8 mouse cellular contexts compared by ENCODE assay signal in genomic region chr8:123185566-123186409, GRCm38 (mm10). TPM values are rescaled to one million over a fixed set of nuclear protein-coding genes. Genes with fewer than 3 reads are reported as not detected.
DNase-seq lines count a peak whose midpoint lies in the region; ATAC-seq and TF ChIP-seq lines count a peak whose summit lies in the region.

Dpep1 (plus strand) TSS chr8:123186242.

- no peak within 1 kb of the TSS for H3K4me2 ChIP-seq in hindbrain, embryonic 13.5 days

- H3K9me3 ChIP-seq in hindbrain, embryonic 13.5 days: no peaks in the 10 kb centered on the region

- H3K36me3 ChIP-seq in hindbrain, embryonic 13.5 days: no peaks in the 10 kb centered on the region

- 75% methylated on average over 19 of the region's 19 CpGs for WGBS in bone marrow, adult 2 months
- 47% methylated on average over 19 of the region's 19 CpGs for WGBS in hindbrain, embryonic 13.5 days

- intact Hi-C loops in gastrocnemius, postnatal 36 days (cut with DNase I): loop anchor here (5.0 to 10.0 kb wide), 2 partner anchors 38 to 291 kb away; no protein-coding TSS in a partner anchor

- TF ChIP-seq CTCF in bone marrow, adult 2 months (IDR thresholded peaks at IDR 0.05; ENCODE audit: control insufficient read depth, insufficient read depth, low read length): no peak

- ATAC-seq in hindbrain, embryonic 13.5 days (ENCODE audit: low FRiP score): no peak

- no peak within 1 kb of the TSS for H3K9ac ChIP-seq in hindbrain, embryonic 13.5 days

- peaks cover 1% of the 10 kb centered on the region; the same call in 1 of the 2 replicates for H3K4me1 ChIP-seq in bone marrow, adult 2 months (ENCODE audit: control insufficient read depth, insufficient read depth, low read length)
- no peaks in the 10 kb centered on the region; the same call in 1 of the 2 replicates for H3K4me1 ChIP-seq in hindbrain, embryonic 13.5 days (replicated peaks)

- no peaks in the 10 kb centered on the region for H3K27me3 ChIP-seq in hindbrain, embryonic 13.5 days

- no peak for TF ChIP-seq POLR2A in bone marrow, adult 2 months (IDR thresholded peaks at IDR 0.05; ENCODE audit: borderline replicate concordance, control insufficient read depth, low read depth, low read length)

- H3K27ac ChIP-seq in bone marrow, adult 2 months (ENCODE audit: control insufficient read depth, insufficient read depth, low read depth, low read length, poor library complexity): no peak within 1 kb of the TSS
- no peak within 1 kb of the TSS for H3K27ac ChIP-seq in hindbrain, embryonic 13.5 days

- peak; percentile 47 to 66 for DNase-seq in gastrocnemius, postnatal 36 days
- peak; percentile 62 to 66 for DNase-seq in kidney, adult 8-10 months
- DNase-seq in lung, postnatal 4 days: peak; percentile 44 to 81
- no peak for DNase-seq in right cerebral cortex, postnatal 10 days (ENCODE audit: low spot score in 2 of 2)
- DNase-seq in left cerebral cortex, adult 18-20 months (ENCODE audit: low spot score in 2 of 2): no peak
- no peak for DNase-seq in layer of hippocampus, adult 18-20 months (ENCODE audit: low spot score in 2 of 2)

- no peak within 1 kb of the TSS for H3K4me3 ChIP-seq in bone marrow, adult 2 months (replicated peaks; ENCODE audit: control insufficient read depth, low read depth, low read length)
- no peak within 1 kb of the TSS for H3K4me3 ChIP-seq in hindbrain, embryonic 13.5 days

RNA-seq across cellular contexts. Expression of gene Dpep1, which starts in this region (rescaled TPM):
- 9.7 and 14.2 TPM in 2 replicates for polyA plus RNA-seq in bone marrow, adult 2 months (2011; ENCODE audit: insufficient read depth, insufficient read length, low replicate concordance, missing spikeins)
- total RNA-seq in gastrocnemius, postnatal 36 days (2021): 10 to 100 TPM; 11.7 to 14.6 TPM
- polyA plus RNA-seq in hindbrain, embryonic 13.5 days (2015; fragmentation: Nextera tagmentation; extraction: Ambion mirVana): 0.35 TPM in 1 of 2 replicates, not detected in the other
- not detected for total RNA-seq in left cerebral cortex, adult 18-20 months (2021)
- total RNA-seq in layer of hippocampus, adult 18-20 months (2021): under 1 TPM; 0.22 to 0.89 TPM

Comparison
In these comparisons a context has a peak if more than half of its experiments do, and no peak if none do; other contexts are left out.
1. RNA of gene Dpep1 (total RNA-seq): 11.7 to 14.6 TPM in gastrocnemius, postnatal 36 days; 0.22 to 0.89 TPM in layer of hippocampus, adult 18-20 months and not detected in left cerebral cortex, adult 18-20 months; every median in the first group is over 4 times any median in the second.
2. DNase-seq: peak in gastrocnemius, postnatal 36 days (2 of 2), kidney, adult 8-10 months (2 of 2) and lung, postnatal 4 days (2 of 2); none in right cerebral cortex, postnatal 10 days (0 of 2), left cerebral cortex, adult 18-20 months (0 of 2) and layer of hippocampus, adult 18-20 months (0 of 2).